Mouse (Mus musculus) naive thymus-derived CD4-positive, alpha-beta T cell, adult 2 months (primary cell): ENCODE results near the gene Skint8.
A peak's percentile ranks its signal among the peaks of the same experiment; 100 is the strongest.
"Not testable (repeated sequence)": the region's sequence is repeated elsewhere in the genome, so short reads cannot be mapped to it uniquely, and the experiment has no call there.

ENCODE experiments used
- DNase-seq: peaks from one replicate; pipeline ENCODE4 v3.0.0-alpha.2; 2011; ENCODE audit warnings: low read depth

The Skint8 gene

GRCm38 (mm10) chr4:111919092-111919491 is at the start of gene Skint8:
Skint8 (plus strand) TSS chr4:111919392.
- DNase-seq: no peak

GRCm38 (mm10) chr4:111880112-111880875 is 38.9 kb upstream of the Skint8 start:
- no peak for DNase-seq

- no peak for DNase-seq
Observed at GRCm38 (mm10) chr4:111883543-111883942, 35.6 kb upstream of the Skint8 start.

GRCm38 (mm10) chr4:111886018-111886417 is 33.2 kb upstream of the Skint8 start:
- peak; percentile 75 for DNase-seq

- DNase-seq: peak; percentile 71
Observed at GRCm38 (mm10) chr4:111886607-111887006, 32.6 kb upstream of the Skint8 start.

- no peak for DNase-seq
Observed at GRCm38 (mm10) chr4:111892138-111892537, 27.1 kb upstream of the Skint8 start.

- no peak for DNase-seq
Observed at GRCm38 (mm10) chr4:111897755-111898154, 21.4 kb upstream of the Skint8 start.

GRCm38 (mm10) chr4:111898566-111898965 is 20.6 kb upstream of the Skint8 start:
- DNase-seq: no peak

- DNase-seq: not testable (repeated sequence)
Observed at GRCm38 (mm10) chr4:111900491-111900890, 18.7 kb upstream of the Skint8 start.

GRCm38 (mm10) chr4:111901473-111901872 is 17.7 kb upstream of the Skint8 start:
- DNase-seq: no peak

- no peak for DNase-seq
Observed at GRCm38 (mm10) chr4:111902775-111903174, 16.4 kb upstream of the Skint8 start, which contains the start of gene Slc5a9. Slc5a9 (minus strand) TSS chr4:111902918.

- peak; percentile 49 for DNase-seq
Observed at GRCm38 (mm10) chr4:111907926-111908325, 11.3 kb upstream of the Skint8 start.

GRCm38 (mm10) chr4:111961309-111961708 is 42.1 kb downstream of the Skint8 start:
- no peak for DNase-seq

- not testable (repeated sequence) for DNase-seq
Observed at GRCm38 (mm10) chr4:111963241-111963640, 44.0 kb downstream of the Skint8 start.

GRCm38 (mm10) chr4:111963669-111964068 is 44.5 kb downstream of the Skint8 start:
- DNase-seq: no peak

- DNase-seq: no peak
Observed at GRCm38 (mm10) chr4:111972623-111973022, 53.4 kb downstream of the Skint8 start, which contains the start of gene Skint7. Skint7 (plus strand) TSS chr4:111972923.
